Mouse (Mus musculus): ENCODE measurements around the gene Katnal1. TPM values are rescaled to one million over a fixed set of nuclear protein-coding genes. Genes with fewer than 3 reads are reported as not detected.

Katnal1 gene
- total RNA-seq, 2 experiments from 2014 or later, result 5.5 to 12.2 TPM

GRCm38 (mm10) chr5:148885821-148886609, 43.1 kb downstream of the Katnal1 start:
- DNase-seq, result peak; percentile 19

DNA sequence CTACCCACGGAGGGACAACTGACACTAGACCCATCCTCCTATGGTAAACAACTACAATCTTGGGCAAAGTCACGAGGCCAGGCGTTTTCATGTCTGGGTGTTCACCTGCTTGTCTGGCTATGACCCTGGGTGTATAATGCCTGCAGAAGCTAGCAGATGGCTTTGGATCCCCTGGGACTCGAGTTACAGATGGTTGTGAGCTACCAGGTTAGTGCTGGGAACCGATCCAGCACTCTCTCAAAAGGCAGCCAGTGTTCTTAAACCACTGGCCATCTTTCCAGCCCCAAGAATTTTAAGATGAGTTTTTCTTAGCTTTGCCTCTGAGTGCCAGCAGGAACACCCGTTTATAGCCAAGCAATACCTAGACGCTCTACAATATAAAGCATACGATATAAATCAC, 45.4 kb downstream of the Katnal1 start:
- no peak for DNase-seq

- no peak for DNase-seq
These were observed 49.9 kb downstream of the Katnal1 start for GRCm38 (mm10) chr5:148879218-148879617.

DNA sequence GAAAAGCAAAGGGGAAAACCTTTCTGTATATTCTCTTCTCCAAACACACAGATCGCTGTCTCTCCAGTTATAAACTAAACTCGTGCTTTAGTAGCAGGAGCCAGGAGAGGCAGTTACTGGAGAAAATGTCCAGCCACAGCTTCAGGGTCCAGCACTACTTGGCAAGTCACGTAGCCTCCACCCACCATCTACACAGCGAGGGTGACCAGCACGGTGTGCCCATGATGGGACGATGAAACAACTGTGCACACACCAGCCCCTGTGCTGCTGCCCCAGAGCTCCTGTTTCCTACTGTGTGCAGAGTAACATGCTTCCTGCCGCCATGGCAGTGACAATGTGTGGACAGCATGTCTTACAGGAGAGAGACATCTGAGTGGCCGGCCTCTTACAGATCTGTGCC, 56.0 kb downstream of the Katnal1 start:
- DNase-seq, result no peak

GRCm38 (mm10) chr5:148869583-148869982, 59.5 kb downstream of the Katnal1 start:
- DNase-seq, result no peak

DNA sequence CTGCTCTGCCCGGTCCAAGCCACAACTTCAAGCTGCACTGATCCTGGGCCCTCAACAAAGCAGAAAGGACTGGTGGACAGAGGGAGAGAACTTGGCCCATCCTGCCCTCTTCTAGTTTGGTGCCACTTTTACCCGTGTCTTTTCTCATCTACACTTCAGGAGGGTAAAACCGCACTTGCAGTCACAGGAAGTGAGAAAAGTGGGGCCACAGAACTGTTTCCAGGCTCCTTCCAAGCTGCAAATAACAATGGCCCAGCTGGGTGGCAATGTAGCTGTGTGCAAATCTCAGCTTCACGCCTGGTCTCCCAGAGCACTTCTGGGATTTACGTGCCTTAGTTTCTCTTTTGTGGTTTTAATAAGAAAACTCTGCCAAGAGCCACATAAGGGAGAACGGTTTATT, 61.4 kb downstream of the Katnal1 start:
- no peak for DNase-seq

DNA sequence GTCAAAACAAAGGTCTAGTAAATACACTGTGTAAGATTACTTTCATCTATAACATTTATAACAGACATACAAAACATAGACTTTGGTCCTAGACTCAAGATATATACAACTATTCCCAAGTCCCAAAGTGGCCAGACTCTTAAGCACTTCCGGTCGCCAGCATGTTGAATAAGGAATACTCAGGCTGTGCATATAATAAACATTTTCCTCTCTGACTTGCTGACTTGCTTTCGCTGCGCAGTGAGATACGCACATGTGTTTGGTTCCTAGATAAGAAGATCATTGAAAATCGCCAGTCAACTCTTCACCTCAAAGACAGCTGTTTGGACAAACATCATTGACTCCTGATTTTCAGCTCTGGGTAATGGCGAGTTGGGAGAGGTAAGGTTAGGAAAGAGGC, 61.9 kb downstream of the Katnal1 start:
- no peak for DNase-seq

- no peak for DNase-seq
These were observed 62.5 kb downstream of the Katnal1 start for GRCm38 (mm10) chr5:148866571-148866970.

GRCm38 (mm10) chr5:148863409-148863808, 65.7 kb downstream of the Katnal1 start:
- DNase-seq, result no peak

DNA sequence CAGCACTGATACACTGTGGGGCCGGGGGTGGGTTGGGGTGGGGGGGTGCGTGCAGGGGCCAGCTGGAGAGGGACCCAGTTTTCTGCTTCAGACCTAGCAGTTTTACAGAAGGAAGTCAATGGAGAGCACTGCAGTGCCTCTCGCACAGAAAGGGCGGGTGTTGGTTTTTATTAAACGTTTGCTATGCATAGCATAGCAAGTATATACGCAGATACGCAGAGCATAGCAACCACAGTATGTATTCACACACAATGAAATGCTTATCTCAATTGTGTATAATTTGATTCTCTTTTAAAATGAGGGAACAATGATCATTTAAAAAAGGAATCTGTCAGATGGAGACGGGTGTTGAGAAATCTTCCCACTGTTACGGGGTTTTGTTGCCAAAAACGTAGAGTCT, 66.3 kb downstream of the Katnal1 start:
- no peak for DNase-seq

GRCm38 (mm10) chr5:148862136-148862535, 67.0 kb downstream of the Katnal1 start:
- no peak for DNase-seq

DNA sequence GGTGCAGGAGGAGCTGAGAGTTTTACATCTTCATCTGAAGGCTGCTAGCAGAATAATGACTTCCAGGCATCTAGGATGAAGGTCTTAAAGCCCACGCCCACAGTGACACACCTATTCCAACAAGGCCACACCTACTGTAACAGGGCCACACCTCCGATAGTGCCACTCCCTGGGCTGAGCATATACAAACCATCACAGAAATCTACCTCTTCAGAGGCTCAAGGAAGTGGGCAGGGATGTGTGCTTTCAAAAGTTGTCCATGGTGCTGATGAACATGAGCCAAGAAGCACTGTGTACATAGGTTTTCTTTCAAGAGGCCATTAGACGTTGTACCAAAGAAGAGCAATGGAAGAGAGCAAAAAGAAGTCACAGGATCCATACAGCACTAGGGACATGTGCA, 71.6 kb downstream of the Katnal1 start:
- no peak for DNase-seq

DNA sequence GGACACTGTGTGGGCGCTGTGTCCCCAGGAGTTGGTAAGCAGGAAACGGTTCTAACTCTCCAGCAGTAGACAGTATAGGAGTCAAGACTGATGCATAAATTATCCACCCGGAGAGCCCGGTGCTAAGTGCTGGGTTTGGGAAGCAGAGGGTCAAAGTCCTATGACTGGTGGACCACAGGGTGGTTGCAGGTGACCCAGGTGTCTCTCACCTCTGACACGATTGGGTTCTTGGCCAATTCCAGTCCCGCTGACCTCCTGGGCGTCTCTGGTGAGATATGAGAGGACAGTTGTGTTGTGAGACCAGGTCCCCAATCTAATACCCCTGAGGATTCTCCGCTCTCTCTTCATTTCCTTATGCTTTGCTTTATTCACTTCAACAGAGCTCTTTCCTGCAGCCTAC, 74.1 kb downstream of the Katnal1 start:
- no peak for DNase-seq

- DNase-seq, result no peak
These were observed 75.0 kb downstream of the Katnal1 start for GRCm38 (mm10) chr5:148854166-148854565.

DNA sequence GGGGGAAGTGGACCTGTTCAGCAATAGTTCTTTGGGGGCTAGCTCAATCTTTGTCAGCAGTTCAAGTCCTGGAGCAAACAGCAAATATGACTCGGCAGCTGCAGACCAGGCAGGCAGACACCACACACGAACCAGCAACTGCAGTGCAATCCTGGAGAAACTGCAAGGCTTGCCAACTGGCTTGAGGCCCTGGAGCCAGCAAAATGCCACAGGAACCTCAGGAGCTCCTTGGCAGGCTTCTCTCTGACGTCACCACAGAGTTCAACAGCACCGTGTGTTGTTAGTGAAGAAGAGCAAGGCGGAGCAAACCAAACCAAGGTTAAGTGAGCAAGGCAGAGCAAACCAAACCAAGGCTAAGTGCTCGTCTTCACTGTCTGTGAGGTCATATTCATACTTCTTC, 79.6 kb downstream of the Katnal1 start:
- DNase-seq, result peak; percentile 9

- DNase-seq, result no peak
These were observed 82.1 kb downstream of the Katnal1 start for GRCm38 (mm10) chr5:148847032-148847431.

DNA sequence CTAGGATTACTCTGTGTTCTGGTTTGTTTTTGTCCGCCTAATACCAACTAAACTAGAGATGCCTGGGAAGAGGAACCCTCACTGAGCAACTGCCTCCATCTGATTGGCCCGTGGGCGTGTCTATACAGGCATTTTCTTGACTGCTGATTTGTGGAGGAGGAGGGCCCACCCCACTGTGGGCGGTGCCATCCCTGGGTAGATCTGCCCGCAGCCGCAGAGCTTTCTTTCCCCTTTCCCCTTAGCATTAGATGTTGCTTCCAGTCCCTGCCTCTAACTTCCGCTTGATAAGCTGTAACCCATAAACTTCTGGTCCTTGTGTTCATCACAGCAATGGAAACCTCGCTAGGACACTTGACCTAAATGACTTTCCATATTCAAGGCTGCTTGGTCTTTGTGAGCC, 92.1 kb downstream of the Katnal1 start:
- DNase-seq, result no peak

DNA sequence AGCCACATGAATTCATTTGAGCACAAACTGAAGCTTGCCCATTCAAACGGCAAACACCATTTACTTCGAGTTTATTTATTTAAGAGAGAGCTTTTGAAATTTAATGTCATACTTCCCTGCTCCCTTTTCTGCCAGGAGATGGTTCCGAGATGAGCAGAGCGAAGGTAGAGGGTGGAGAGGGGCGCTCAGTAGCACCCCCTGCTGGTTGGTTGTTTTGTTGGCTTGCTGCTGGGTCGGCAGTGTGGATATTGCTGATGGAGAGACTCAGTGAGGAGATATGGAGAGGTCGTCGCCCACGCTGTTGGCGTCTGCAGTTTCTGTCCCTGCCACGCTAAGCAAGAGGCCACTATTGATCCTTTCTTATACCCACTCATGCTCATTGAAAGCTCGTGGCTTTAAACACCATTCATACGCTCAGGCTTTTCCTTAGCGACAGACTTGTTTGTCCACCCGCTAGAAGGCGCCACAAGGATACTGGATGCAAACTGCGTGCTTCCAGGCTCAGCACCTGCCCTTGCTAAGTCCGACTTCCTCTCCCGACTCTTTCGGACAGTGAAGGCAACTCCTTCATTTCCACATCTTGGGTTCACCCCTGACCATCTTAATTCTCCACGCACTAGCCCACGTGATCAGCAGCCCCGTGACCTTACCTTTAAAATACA, 97.4 kb downstream of the Katnal1 start:
- peak; percentile 90 for DNase-seq

DNA sequence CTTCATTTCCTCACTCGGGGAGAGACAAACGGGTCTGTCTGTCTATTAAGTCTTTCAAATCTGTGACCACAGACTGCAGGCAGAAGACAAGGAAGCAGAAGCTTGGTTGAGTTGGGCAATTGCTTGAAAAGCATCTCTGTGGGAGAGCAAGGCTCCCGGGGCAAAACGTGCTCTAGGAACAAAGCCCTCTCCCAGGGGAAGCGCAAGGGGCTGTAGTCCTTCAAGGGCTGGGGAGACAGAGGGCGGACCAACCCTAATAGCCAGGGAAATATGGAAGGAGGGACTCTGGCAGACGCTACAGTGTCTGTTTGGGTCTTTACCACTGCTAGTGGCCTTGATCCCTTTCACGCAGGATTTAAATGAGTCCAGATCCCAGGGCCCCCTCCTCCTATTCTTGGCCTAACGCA, 98.0 kb downstream of the Katnal1 start:
- DNase-seq, result peak; percentile 38

DNA sequence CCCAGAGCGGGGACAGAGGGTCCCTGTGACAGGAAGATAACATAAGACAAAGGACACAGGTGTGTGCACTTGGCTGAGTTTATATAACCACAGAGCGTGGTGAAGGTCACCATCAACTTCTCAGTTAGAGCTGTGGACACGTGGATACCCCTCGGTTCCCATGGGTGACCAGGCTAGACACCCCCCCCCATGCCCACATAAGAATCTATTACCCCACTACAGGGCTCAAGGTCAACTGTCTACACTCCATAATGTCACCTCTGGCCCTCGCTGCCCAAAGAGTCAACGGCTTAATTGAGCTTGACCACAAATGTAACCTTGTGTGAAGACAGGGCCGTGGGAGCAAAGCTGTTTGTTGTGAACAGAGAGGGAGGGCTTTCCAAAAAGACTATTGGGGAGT, 103.4 kb downstream of the Katnal1 start:
- DNase-seq, result no peak

- no peak for DNase-seq
These were observed 106.3 kb downstream of the Katnal1 start for GRCm38 (mm10) chr5:148822772-148823171.
